Mouse (Mus musculus) hindbrain, embryonic 11.5 days (tissue): ENCODE data around the gene Rab3a. TPM values are rescaled to one million over a fixed set of nuclear protein-coding genes. Genes with fewer than 3 reads are reported as not detected.

Experiments
- ATAC-seq: fragments of 200-750 bp; cut with Nextera tagmentation; 2 replicates; pipeline ENCODE4 v1.8.0; 2017; ENCODE audit warnings: mild to moderate bottlenecking, moderate TSS enrichment, moderate library complexity; ENCODE audit not compliant: low FRiP score
- DNase-seq: peaks from one replicate; pipeline ENCODE4 v3.0.0-alpha.2; 2015; ENCODE audit warnings: low spot score
- H3K27ac ChIP-seq: fragments of 300-500 bp; sonication (generic); 2 replicates; pipeline ENCODE4 v1.5.1; 2014; ENCODE audit warnings: mild to moderate bottlenecking, low read depth, low read length
- H3K27me3 ChIP-seq: fragments of 300-500 bp; sonication (generic); 2 replicates; pipeline ENCODE4 v1.6.1; 2014; ENCODE audit warnings: mild to moderate bottlenecking, low read length, moderate library complexity, mixed read lengths; ENCODE audit not compliant: control insufficient read depth, insufficient read depth
- H3K36me3 ChIP-seq: fragments of 300-500 bp; sonication (generic); 2 replicates; pipeline ENCODE4 v1.6.1; 2014; ENCODE audit warnings: mild to moderate bottlenecking, low read length, moderate library complexity, mixed read lengths; ENCODE audit not compliant: control insufficient read depth, insufficient read depth
- H3K4me1 ChIP-seq: fragments of 300-500 bp; sonication (generic); replicated peaks from 2 replicates; pipeline ENCODE4 v1.6.1; 2014; ENCODE audit warnings: low read length, mixed read lengths; ENCODE audit not compliant: control insufficient read depth, insufficient read depth
- H3K4me2 ChIP-seq: fragments of 300-500 bp; sonication (generic); replicated peaks from 2 replicates; pipeline ENCODE4 v1.6.1; 2014; ENCODE audit warnings: mild to moderate bottlenecking, low read depth, low read length
- H3K4me3 ChIP-seq: fragments of 300-500 bp; sonication (generic); 2 replicates; pipeline ENCODE4 v1.5.1; 2014; ENCODE audit warnings: low read depth, low read length
- H3K9ac ChIP-seq: fragments of 300-500 bp; sonication (generic); 2 replicates; pipeline ENCODE4 v1.6.1; 2014; ENCODE audit warnings: low read depth, low read length
- H3K9me3 ChIP-seq: fragments of 300-500 bp; sonication (generic); 2 replicates; pipeline ENCODE4 v1.6.1; 2016; ENCODE audit warnings: low read length; ENCODE audit not compliant: control insufficient read depth
- WGBS: fragments of 180-500 bp; shearing (Covaris S2); extraction: QIAGEN DNeasy Blood & Tissue Kit; methylation state at CpG from one replicate; pipeline ENCODE4 v1.1.7; 2014; 5-methylcytosine and 5-hydroxymethylcytosine counted together
- polyA plus RNA-seq: library from polyadenylated mRNA; unstranded; fragments of >200 nt; fragmentation: Nextera tagmentation; extraction: Ambion mirVana; gene quantifications from 2 replicates; pipeline ENCODE4 v1.2.1, GENCODE M21; 2014

The Rab3a gene
- polyA plus RNA-seq, 1 experiment from 2014 or later, result 91.5 TPM

DNA sequence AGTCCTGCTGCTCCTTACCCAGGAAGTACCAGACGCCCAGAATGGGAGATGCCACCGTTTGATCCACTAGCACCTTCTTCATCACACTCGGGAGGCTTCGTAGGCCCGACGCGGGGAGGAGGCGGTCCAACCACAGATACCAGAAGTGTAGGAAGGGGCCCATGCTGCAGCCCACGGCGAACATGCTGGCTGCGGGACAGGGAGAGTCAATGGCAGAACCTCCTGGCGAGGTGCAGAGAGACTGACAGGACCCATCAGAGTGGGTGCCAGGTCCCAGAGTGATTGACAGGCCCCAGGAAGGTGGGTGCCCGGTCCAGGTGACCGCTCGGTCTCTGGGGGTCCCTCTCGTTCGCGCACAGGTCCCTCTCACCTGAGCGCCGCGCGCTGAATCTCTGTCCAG is 5.9 kb downstream of the Rab3a start:
- Histone ChIP-seq H3K27ac (peak overlapping the region; percentile 74), H3K27me3 (no peaks in the 10 kb centered on the region), H3K4me3 (peak overlapping the region; percentile 75), H3K4me1 (peaks cover 2% of the 10 kb centered on the region), H3K36me3 (no peaks in the 10 kb centered on the region), H3K9ac (peak overlapping the region; percentile 79), H3K4me2 (peak overlapping the region; percentile 97), H3K9me3 (no peaks in the 10 kb centered on the region)
- ATAC-seq (peak; percentile 46; the same call in 1 of the 2 replicates), DNase-seq (peak; percentile 34)
- WGBS, result 2% methylated on average over 19 of the region's 22 CpGs

GRCm38 (mm10) chr8:70760775-70761406 is 6.4 kb downstream of the Rab3a start, which contains the start of gene Mpv17l2:
Mpv17l2 (minus strand) TSS chr8:70760946.
- Histone ChIP-seq H3K36me3 (no peaks in the 10 kb centered on the region), H3K27me3 (no peaks in the 10 kb centered on the region), H3K4me1 (peaks cover 5% of the 10 kb centered on the region), H3K9me3 (no peaks in the 10 kb centered on the region), H3K9ac (peak within 1 kb of the TSS; percentile 79), H3K27ac (peak within 1 kb of the TSS; percentile 74), H3K4me2 (peak within 1 kb of the TSS; percentile 97), H3K4me3 (peak within 1 kb of the TSS; percentile 75)
- 1% methylated on average over 53 of the region's 55 CpGs for WGBS
- DNase-seq, result peak; percentile 94
- ATAC-seq, result peak; percentile 96

DNA sequence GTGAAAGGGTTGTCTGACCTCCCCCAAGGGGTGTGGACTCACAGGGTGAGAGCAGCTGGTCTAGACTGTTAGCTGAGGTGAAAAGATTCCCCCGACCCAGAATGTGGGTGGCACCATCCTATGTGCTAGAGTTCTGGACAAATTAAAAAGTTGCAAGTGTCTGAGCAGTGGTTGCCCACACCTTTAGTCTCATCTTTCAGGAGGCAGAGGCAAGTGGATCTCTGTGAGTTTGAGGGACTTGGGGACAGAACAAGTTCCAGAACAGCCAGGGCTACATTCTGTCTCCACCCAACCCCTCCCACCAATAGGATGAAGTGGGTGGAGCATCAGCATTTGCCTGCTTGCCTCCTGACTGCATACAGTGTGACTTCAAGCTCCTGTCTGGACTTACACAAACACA is 7.6 kb downstream of the Rab3a start:
- Histone ChIP-seq H3K4me3 (no peak overlapping the region), H3K4me1 (peaks cover 10% of the 10 kb centered on the region), H3K9ac (no peak overlapping the region), H3K27ac (no peak overlapping the region), H3K27me3 (no peaks in the 10 kb centered on the region), H3K4me2 (no peak overlapping the region), H3K36me3 (no peaks in the 10 kb centered on the region), H3K9me3 (no peaks in the 10 kb centered on the region)
- DNase-seq, result no peak
- ATAC-seq, result no peak
- WGBS, result 80% methylated on average over 1 of the region's 1 CpGs

DNA sequence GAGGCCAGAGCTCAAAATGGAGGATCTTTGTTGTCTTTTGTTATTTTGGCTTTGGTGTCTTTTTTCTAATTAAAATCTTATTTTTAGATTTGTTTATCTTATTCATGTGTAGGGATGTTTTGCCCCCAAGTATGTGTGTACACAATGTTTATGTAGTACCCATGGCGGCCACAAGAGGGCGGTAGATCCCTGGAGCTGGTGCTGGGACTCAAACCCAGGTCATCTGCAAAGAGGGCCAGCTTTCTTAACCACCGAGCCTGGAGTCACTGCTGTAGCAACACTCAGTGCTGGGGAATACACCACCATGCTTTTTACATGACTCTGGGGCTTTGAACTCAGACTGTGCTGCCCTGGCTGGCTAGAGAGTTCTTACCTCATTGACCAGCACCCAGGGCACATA is 8.9 kb downstream of the Rab3a start:
- WGBS, result 3% methylated on average over 3 of the region's 3 CpGs
- DNase-seq, result peak; percentile 76
- H3K36me3 ChIP-seq, result no peaks in the 10 kb centered on the region

GRCm38 (mm10) chr8:70764026-70764425 is 9.5 kb downstream of the Rab3a start:
- WGBS, result 85% methylated on average over 8 of the region's 8 CpGs
- H3K4me1 ChIP-seq, result peaks cover 10% of the 10 kb centered on the region

More for the DNA sequence above, 8.9 kb downstream of the Rab3a start:
- Histone ChIP-seq H3K9me3 (no peaks in the 10 kb centered on the region), H3K27ac (no peak overlapping the region), H3K9ac (no peak overlapping the region), H3K4me1 (peaks cover 10% of the 10 kb centered on the region), H3K4me3 (no peak overlapping the region), H3K4me2 (no peak overlapping the region), H3K27me3 (no peaks in the 10 kb centered on the region)
- no peak for ATAC-seq

GRCm38 (mm10) chr8:70764676-70765075 is 10.2 kb downstream of the Rab3a start:
- H3K9ac ChIP-seq, result no peak overlapping the region
- no peaks in the 10 kb centered on the region for H3K9me3 ChIP-seq
- no peaks in the 10 kb centered on the region for H3K27me3 ChIP-seq
- H3K27ac ChIP-seq, result no peak overlapping the region
- H3K4me3 ChIP-seq, result no peak overlapping the region
- ATAC-seq (no peak), DNase-seq (no peak)
- no peak overlapping the region for H3K4me2 ChIP-seq
- H3K36me3 ChIP-seq, result no peaks in the 10 kb centered on the region
- peaks cover 10% of the 10 kb centered on the region for H3K4me1 ChIP-seq
- WGBS, result 96% methylated on average over 13 of the region's 13 CpGs

More at GRCm38 (mm10) chr8:70764026-70764425, 9.5 kb downstream of the Rab3a start:
- DNase-seq, result no peak
- Histone ChIP-seq H3K4me3 (no peak overlapping the region), H3K9me3 (no peaks in the 10 kb centered on the region), H3K9ac (no peak overlapping the region), H3K36me3 (no peaks in the 10 kb centered on the region), H3K27me3 (no peaks in the 10 kb centered on the region), H3K4me2 (no peak overlapping the region), H3K27ac (no peak overlapping the region)
- no peak for ATAC-seq

DNA sequence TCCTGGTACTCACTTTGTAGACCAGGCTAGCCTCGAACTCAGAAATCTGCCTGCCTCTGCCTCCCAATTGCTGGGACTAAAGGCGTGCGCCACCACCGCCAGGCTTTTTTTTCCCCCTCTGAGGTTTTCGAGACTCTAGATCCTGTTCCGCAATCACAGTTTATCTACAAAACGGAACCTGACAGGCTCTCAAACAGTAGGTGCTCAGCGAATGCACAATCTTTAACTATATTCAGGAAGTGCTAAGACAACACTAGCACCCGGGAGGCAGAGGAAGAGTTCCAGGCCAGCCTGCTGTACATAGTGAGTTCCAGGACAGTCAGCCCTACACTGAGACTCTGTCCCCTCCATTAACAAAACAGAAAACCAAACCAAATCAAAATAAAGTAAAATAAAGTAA is 10.8 kb downstream of the Rab3a start:
- Histone ChIP-seq H3K27me3 (no peaks in the 10 kb centered on the region), H3K36me3 (0 out of 2 replicates have a peak, but pooled peaks cover under 1% of the 10 kb centered on the region), H3K9me3 (no peaks in the 10 kb centered on the region), H3K27ac (no peak overlapping the region), H3K4me2 (no peak overlapping the region; the same call in 1 of the 2 replicates), H3K9ac (no peak overlapping the region), H3K4me3 (no peak overlapping the region), H3K4me1 (peaks cover 8% of the 10 kb centered on the region)
- DNase-seq (no peak), ATAC-seq (no peak)
- WGBS, result 85% methylated on average over 9 of the region's 9 CpGs

GRCm38 (mm10) chr8:70765838-70766570 is 11.5 kb downstream of the Rab3a start:
- Histone ChIP-seq H3K27me3 (no peaks in the 10 kb centered on the region), H3K27ac (no peak overlapping the region), H3K9me3 (no peaks in the 10 kb centered on the region), H3K4me1 (peaks cover 8% of the 10 kb centered on the region), H3K9ac (peak overlapping the region; percentile 47), H3K4me2 (peak overlapping the region; percentile 42), H3K4me3 (peak overlapping the region; percentile 17), H3K36me3 (0 out of 2 replicates have a peak, but pooled peaks cover 3% of the 10 kb centered on the region)
- ATAC-seq (no peak), DNase-seq (peak; percentile 44)
- 2% methylated on average over 34 of the region's 34 CpGs for WGBS
